Mouse (Mus musculus) limb, embryonic 12.5 days (tissue): Measurements from ENCODE around the gene Slc8b1. TPM values are rescaled to one million over a fixed set of nuclear protein-coding genes. Genes with fewer than 3 reads are reported as not detected.

Experiments
- ATAC-seq: fragments of 200-750 bp; cut with Nextera tagmentation; 2 replicates; pipeline ENCODE4 v1.8.0; 2017; ENCODE audit warnings: low read depth, moderate TSS enrichment; ENCODE audit not compliant: insufficient number of reproducible peaks, insufficient read depth, low FRiP score, low TSS enrichment
- H3K27ac ChIP-seq: fragments of 300-500 bp; sonication (generic); 2 replicates; pipeline ENCODE4 v1.5.1; 2016; ENCODE audit warnings: mild to moderate bottlenecking, moderate library complexity
- H3K27me3 ChIP-seq: fragments of 300-500 bp; sonication (generic); 2 replicates; pipeline ENCODE4 v1.6.1; 2016; ENCODE audit warnings: mild to moderate bottlenecking, moderate library complexity
- H3K36me3 ChIP-seq: fragments of 300-500 bp; sonication (generic); 2 replicates; pipeline ENCODE4 v1.6.1; 2016; ENCODE audit warnings: mild to moderate bottlenecking, moderate library complexity
- H3K4me1 ChIP-seq: fragments of 300-500 bp; sonication (generic); replicated peaks from 2 replicates; pipeline ENCODE4 v1.6.1; 2016
- H3K4me2 ChIP-seq: fragments of 300-500 bp; sonication (generic); 2 replicates; pipeline ENCODE4 v1.6.1; 2016; ENCODE audit warnings: mild to moderate bottlenecking, moderate library complexity
- H3K4me3 ChIP-seq: fragments of 300-500 bp; sonication (generic); replicated peaks from 2 replicates; pipeline ENCODE4 v1.5.1; 2016; ENCODE audit warnings: mild to moderate bottlenecking
- H3K9ac ChIP-seq: fragments of 300-500 bp; sonication (generic); replicated peaks from 2 replicates; pipeline ENCODE4 v1.6.1; 2016; ENCODE audit warnings: mild to moderate bottlenecking, moderate library complexity
- H3K9me3 ChIP-seq: fragments of 300-500 bp; sonication (generic); 2 replicates; pipeline ENCODE4 v1.6.1; 2016; ENCODE audit warnings: mild to moderate bottlenecking, moderate library complexity
- WGBS: fragments of 180-500 bp; shearing (Covaris S2); methylation state at CpG from one replicate; pipeline ENCODE4 v1.1.7; 2016; 5-methylcytosine and 5-hydroxymethylcytosine counted together
- polyA plus RNA-seq: library from polyadenylated mRNA; unstranded; fragments of >200 nt; fragmentation: Nextera tagmentation; extraction: Ambion mirVana; gene quantifications from 2 replicates; pipeline ENCODE4 v1.2.1, GENCODE M21; 2016

The Slc8b1 gene
- polyA plus RNA-seq, 1 experiment from 2014 or later, result 6.1 TPM

GRCm38 (mm10) chr5:120567761-120568211 lies 56.8 kb downstream of the Slc8b1 start:
- H3K4me2 ChIP-seq, result peak overlapping the region; percentile 39

GRCm38 (mm10) chr5:120568336-120568768 lies 57.4 kb downstream of the Slc8b1 start:
- H3K27me3 ChIP-seq, result no peaks in the 10 kb centered on the region
- H3K9ac ChIP-seq, result 0 out of 2 replicates have a peak overlapping the region, but pooled peaks have one; percentile 37
- H3K27ac ChIP-seq, result peak overlapping the region; percentile 94
- no peaks in the 10 kb centered on the region for H3K36me3 ChIP-seq
- 25% methylated on average over 9 of the region's 9 CpGs for WGBS
- H3K4me3 ChIP-seq, result no peak overlapping the region
- no peak for ATAC-seq
- peak overlapping the region; percentile 39 for H3K4me2 ChIP-seq
- H3K4me1 ChIP-seq, result peaks cover 88% of the 10 kb centered on the region
- no peaks in the 10 kb centered on the region for H3K9me3 ChIP-seq

More at GRCm38 (mm10) chr5:120567761-120568211, 56.8 kb downstream of the Slc8b1 start:
- ATAC-seq, result no peak
- H3K9me3 ChIP-seq, result no peaks in the 10 kb centered on the region
- no peaks in the 10 kb centered on the region for H3K27me3 ChIP-seq
- no peaks in the 10 kb centered on the region for H3K36me3 ChIP-seq
- peak overlapping the region; percentile 94 for H3K27ac ChIP-seq
- H3K4me3 ChIP-seq, result no peak overlapping the region
- H3K4me1 ChIP-seq, result peaks cover 94% of the 10 kb centered on the region
- peak overlapping the region; percentile 37; the same call in 1 of the 2 replicates for H3K9ac ChIP-seq
- WGBS, result 34% methylated on average over 14 of the region's 14 CpGs

- H3K27ac ChIP-seq, result peak overlapping the region; percentile 94
- no peak overlapping the region; the same call in 1 of the 2 replicates for H3K4me2 ChIP-seq
- no peaks in the 10 kb centered on the region for H3K36me3 ChIP-seq
- H3K4me3 ChIP-seq, result no peak overlapping the region
- no peaks in the 10 kb centered on the region for H3K27me3 ChIP-seq
- no peaks in the 10 kb centered on the region for H3K9me3 ChIP-seq
- H3K4me1 ChIP-seq, result peaks cover 82% of the 10 kb centered on the region
- ATAC-seq, result no peak
- no peak overlapping the region for H3K9ac ChIP-seq
- WGBS, result 81% methylated on average over 4 of the region's 4 CpGs
These were observed 58.0 kb downstream of the Slc8b1 start for GRCm38 (mm10) chr5:120568964-120569363.

GRCm38 (mm10) chr5:120569791-120570190 lies 58.8 kb downstream of the Slc8b1 start:
- H3K27me3 ChIP-seq, result no peaks in the 10 kb centered on the region
- H3K9me3 ChIP-seq, result no peaks in the 10 kb centered on the region
- H3K4me1 ChIP-seq, result peaks cover 81% of the 10 kb centered on the region
- H3K36me3 ChIP-seq, result peaks cover 4% of the 10 kb centered on the region; the same call in 1 of the 2 replicates
- 72% methylated on average over 3 of the region's 3 CpGs for WGBS
- no peak overlapping the region for H3K9ac ChIP-seq
- no peak for ATAC-seq
- H3K4me3 ChIP-seq, result no peak overlapping the region
- peak overlapping the region; percentile 3; the same call in 1 of the 2 replicates for H3K27ac ChIP-seq
- no peak overlapping the region for H3K4me2 ChIP-seq

- Histone ChIP-seq H3K4me2 (no peak overlapping the region), H3K4me1 (peaks cover 79% of the 10 kb centered on the region), H3K9ac (no peak overlapping the region), H3K27me3 (no peaks in the 10 kb centered on the region), H3K27ac (peak overlapping the region; percentile 24; the same call in 1 of the 2 replicates), H3K36me3 (peaks cover 4% of the 10 kb centered on the region; the same call in 1 of the 2 replicates), H3K4me3 (no peak overlapping the region), H3K9me3 (no peaks in the 10 kb centered on the region)
- 86% methylated on average over 11 of the region's 11 CpGs for WGBS
- no peak for ATAC-seq
These were observed 59.4 kb downstream of the Slc8b1 start for GRCm38 (mm10) chr5:120570289-120570897.

- Histone ChIP-seq H3K9ac (no peak overlapping the region; the same call in 1 of the 2 replicates), H3K27me3 (no peaks in the 10 kb centered on the region), H3K36me3 (peaks cover 4% of the 10 kb centered on the region; the same call in 1 of the 2 replicates), H3K9me3 (no peaks in the 10 kb centered on the region), H3K4me1 (peaks cover 71% of the 10 kb centered on the region), H3K27ac (0 out of 2 replicates have a peak overlapping the region, but pooled peaks have one; percentile 24), H3K4me2 (no peak overlapping the region), H3K4me3 (no peak overlapping the region)
- 38% methylated on average over 14 of the region's 14 CpGs for WGBS
- no peak for ATAC-seq
These were observed 60.2 kb downstream of the Slc8b1 start for GRCm38 (mm10) chr5:120571056-120571740.

- ATAC-seq, result no peak
- Histone ChIP-seq H3K36me3 (peaks cover 4% of the 10 kb centered on the region; the same call in 1 of the 2 replicates), H3K4me1 (peaks cover 69% of the 10 kb centered on the region), H3K4me2 (no peak overlapping the region), H3K27me3 (no peaks in the 10 kb centered on the region), H3K9ac (no peak overlapping the region), H3K4me3 (no peak overlapping the region), H3K27ac (no peak overlapping the region; the same call in 1 of the 2 replicates), H3K9me3 (no peaks in the 10 kb centered on the region)
- WGBS, result 66% methylated on average over 10 of the region's 10 CpGs
These were observed 63.6 kb downstream of the Slc8b1 start for GRCm38 (mm10) chr5:120574469-120575063.

- no peak overlapping the region for H3K4me2 ChIP-seq
- H3K27ac ChIP-seq, result no peak overlapping the region
- H3K36me3 ChIP-seq, result peaks cover 12% of the 10 kb centered on the region
- H3K4me3 ChIP-seq, result no peak overlapping the region
- peaks cover 66% of the 10 kb centered on the region for H3K4me1 ChIP-seq
- no peaks in the 10 kb centered on the region for H3K27me3 ChIP-seq
- H3K9ac ChIP-seq, result no peak overlapping the region
- ATAC-seq, result no peak
- 74% methylated on average over 11 of the region's 11 CpGs for WGBS
- H3K9me3 ChIP-seq, result no peaks in the 10 kb centered on the region
These were observed 65.9 kb downstream of the Slc8b1 start for GRCm38 (mm10) chr5:120576781-120577301.

- Histone ChIP-seq H3K27me3 (no peaks in the 10 kb centered on the region), H3K4me3 (no peak overlapping the region), H3K9me3 (no peaks in the 10 kb centered on the region), H3K4me2 (peak overlapping the region; percentile 36; the same call in 1 of the 2 replicates), H3K27ac (peak overlapping the region; percentile 88), H3K9ac (no peak overlapping the region), H3K4me1 (peaks cover 61% of the 10 kb centered on the region), H3K36me3 (peaks cover 23% of the 10 kb centered on the region)
- 28% methylated on average over 10 of the region's 10 CpGs for WGBS
- ATAC-seq, result no peak
These were observed 67.0 kb downstream of the Slc8b1 start for GRCm38 (mm10) chr5:120577935-120578441.

GRCm38 (mm10) chr5:120578504-120579081 lies 67.6 kb downstream of the Slc8b1 start:
- WGBS, result 22% methylated on average over 12 of the region's 12 CpGs
- H3K9me3 ChIP-seq, result no peaks in the 10 kb centered on the region
- no peak overlapping the region for H3K9ac ChIP-seq
- no peak overlapping the region for H3K4me3 ChIP-seq
- H3K4me2 ChIP-seq, result peak overlapping the region; percentile 36
- peaks cover 29% of the 10 kb centered on the region for H3K36me3 ChIP-seq
- H3K27me3 ChIP-seq, result no peaks in the 10 kb centered on the region
- no peak for ATAC-seq
- peaks cover 61% of the 10 kb centered on the region for H3K4me1 ChIP-seq
- peak overlapping the region; percentile 88 for H3K27ac ChIP-seq
